Mouse (Mus musculus) testis, adult 2 months (tissue): ENCODE results near the gene Prkci.

Experiments used
- CTCF ChIP-seq: fragments of 200-500 bp; IDR thresholded peaks from 2 replicates; pipeline ENCODE4 v1.5.1; 2012; ENCODE audit warnings: low read depth, mild to moderate bottlenecking, inconsistent platforms, low read length, moderate library complexity; ENCODE audit not compliant: control insufficient read depth, insufficient read depth, insufficient replicate concordance
- POLR2A ChIP-seq: fragments of 200-500 bp; IDR thresholded peaks from 2 replicates; pipeline ENCODE4 v1.6.1; 2012; ENCODE audit warnings: low read depth, mild to moderate bottlenecking, inconsistent platforms, low read length, moderate library complexity; ENCODE audit not compliant: control insufficient read depth

DNA sequence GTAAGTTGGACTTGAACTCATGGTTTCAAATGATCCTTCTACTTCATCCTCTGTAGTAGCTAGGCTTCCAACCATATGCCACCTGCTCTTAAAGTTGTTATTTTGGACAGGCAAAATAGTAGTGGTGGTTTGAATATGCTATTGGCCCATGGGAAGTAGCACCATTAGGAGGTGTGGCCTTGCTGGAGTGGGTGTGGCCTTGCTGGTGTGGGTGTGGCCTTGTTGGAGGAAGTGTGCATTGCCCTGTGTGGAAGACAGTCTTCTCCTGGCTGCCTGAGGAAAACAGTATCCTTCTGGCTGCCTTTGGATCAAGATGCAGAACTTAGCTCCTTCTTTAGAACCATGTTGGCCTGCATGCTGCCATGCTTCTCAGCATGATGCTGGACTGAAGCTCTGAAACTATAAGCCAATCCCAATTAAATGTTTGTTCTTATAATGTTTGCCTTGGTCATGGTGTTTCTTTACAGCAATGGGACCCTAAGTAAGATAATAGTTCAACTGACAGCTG is 2.4 kb upstream of the Prkci start:
- TF ChIP-seq CTCF (no peak), POLR2A (no peak)
